Mouse (Mus musculus) layer of hippocampus, adult 9-10 months (tissue): ENCODE results near the gene Enpp6.
"Not testable (repeated sequence)": the region's sequence is repeated elsewhere in the genome, so short reads cannot be mapped to it uniquely, and the experiment has no call there.

Experiments used
- DNase-seq: peaks from one replicate; pipeline ENCODE4 v3.0.0; 2022; ENCODE audit warnings: low spot score

Enpp6 gene

DNA sequence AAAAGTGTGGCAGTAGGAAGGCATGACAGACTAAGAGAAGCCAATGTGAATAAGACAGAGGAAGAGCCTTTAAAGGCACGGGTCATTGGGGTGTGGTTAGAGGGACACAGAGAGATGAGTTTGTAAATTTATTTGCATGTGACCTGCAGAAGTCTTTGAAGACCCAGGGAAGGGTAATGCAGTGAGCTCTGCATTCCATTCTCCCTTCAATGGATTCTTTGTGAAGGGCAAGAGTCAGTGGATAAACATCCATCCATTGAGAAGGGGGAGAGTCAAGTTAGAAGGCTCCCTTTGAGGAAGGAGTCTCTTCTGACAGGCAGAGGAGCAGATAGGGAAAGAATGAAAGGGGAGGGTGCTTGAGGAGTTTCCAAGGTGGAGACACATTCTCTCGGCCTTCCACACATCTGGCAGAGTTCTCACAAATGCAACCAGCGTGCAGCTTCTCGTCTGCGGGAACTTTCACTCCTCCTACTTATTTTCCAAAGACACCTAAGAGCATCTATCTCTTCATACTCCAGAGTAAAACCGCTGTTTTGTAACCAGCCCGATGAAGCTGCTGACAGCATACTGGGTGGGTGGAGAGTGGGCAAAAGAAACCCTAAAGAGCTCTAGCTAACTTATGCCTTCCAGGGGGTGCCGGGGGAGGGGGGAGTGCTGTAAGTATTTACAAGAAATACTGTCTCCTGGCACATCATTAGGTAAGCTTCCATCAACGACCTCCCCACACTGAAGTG is 9.4 kb downstream of the Enpp6 start:
- DNase-seq: no peak

DNA sequence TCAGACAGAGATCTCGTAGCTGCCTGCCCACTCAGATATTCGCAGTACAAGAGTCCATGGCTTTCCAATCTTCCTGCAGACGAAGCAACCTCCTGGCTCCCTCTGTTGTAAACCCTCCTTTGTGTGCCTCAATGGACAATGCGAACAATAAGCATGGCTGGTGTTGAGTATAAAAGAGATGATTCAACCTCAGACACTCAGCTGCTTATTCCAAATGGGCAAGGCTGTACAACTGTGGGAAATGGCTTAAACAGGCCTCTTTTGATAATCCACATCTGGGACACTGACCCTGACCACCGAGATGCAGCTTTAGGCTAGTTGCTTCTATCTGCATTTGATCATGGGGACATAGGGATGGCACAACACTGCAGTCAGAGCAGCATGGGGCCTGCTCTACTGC is 19.0 kb downstream of the Enpp6 start:
- DNase-seq: peak; percentile 25

DNA sequence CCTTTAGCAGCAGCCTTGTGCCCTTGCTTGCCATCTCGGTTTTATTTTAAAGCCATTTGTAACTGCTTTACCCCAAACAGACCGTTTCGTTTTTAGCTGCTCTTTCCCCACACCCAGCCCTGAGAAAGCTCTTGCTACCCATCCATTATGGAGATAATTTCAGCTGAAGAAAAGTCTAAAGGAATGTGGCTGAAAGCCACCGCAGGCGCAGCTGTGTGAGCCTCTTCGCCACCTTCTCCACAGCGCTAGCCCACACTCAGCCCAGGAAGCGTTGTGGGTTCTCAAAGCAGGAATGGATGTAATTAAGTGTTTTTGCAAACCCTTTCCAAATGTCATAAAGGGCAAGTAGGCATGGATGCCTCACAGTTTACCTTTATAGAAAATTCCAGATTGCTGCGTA is 20.1 kb downstream of the Enpp6 start:
- no peak for DNase-seq

DNA sequence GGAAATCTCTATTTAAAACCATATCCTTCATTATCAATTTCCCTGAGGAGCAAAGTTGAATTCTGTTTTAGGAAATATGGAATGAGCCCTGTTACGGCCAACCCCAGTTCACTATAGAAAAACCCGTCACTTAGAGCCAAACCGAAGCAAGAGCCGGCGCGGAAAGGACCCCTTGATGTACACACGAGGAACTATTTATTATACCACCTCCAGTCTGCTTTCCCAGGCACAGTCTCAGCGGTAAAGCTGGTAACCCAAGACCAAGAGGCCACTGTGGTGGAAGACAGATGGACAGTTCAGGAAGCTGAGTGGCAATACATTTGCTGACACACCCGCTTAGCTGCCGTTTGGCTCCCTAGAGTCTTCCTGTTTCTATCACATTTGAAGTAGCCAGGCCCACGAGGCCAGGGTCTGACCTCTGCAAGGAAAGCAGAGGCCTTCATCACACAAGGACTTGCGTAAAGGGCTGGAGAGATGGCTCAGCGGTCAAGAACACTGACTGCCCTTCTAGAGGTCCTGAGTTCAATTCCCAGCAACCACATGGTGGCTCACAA is 21.6 kb downstream of the Enpp6 start:
- no peak for DNase-seq

DNA sequence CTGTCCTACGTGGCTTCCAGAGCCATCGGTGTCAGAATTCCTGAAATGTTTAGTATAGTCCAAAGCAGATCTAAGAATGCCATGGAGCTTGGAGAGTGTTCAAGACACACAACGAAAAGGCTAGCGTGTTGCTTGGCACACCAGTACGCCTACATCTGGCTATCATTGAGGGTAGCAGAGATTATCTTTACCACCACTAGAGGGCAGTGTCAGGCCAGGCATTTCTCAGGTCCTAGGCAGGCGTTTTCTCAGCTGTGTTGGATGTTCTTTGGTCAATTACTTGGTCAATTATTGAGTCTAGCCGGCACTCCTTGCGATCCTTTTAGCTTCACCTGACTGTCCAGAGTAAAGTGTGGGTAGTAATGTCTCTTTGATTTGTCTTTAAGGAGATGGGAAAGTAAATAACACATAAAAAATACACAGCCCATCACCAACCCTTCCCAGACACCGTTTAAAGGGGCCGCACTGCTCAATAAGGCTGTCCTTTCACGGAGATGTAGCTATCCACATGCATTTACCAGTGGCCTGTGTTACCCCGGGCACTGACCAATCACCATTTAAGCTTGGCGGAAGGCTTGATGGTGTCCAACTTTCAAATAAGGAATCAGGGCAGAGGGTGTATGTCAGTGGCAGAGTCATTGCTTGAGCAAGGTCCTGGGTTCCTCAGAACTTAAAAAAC is 29.7 kb downstream of the Enpp6 start:
- peak; percentile 82 for DNase-seq

DNA sequence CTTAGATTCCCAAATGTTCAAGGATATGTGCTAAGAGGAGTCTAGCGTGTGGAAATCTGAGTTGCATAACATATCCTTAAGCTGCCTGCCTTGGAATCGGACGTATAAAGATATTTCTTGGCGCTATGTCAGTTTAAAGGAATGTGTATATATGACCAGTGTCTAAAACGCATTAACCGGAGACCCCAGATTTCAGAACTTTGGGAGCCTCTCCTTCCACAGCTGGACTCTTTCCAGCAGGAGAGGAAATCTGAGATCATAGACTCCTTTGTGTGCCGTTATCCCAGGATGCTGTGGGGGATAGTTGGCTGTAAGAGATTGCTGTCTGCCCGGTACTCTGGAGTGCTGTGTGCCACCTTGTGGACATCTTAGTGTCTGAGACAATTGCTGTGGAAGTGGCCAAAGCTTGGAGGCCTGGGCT is 34.5 kb downstream of the Enpp6 start:
- no peak for DNase-seq

DNA sequence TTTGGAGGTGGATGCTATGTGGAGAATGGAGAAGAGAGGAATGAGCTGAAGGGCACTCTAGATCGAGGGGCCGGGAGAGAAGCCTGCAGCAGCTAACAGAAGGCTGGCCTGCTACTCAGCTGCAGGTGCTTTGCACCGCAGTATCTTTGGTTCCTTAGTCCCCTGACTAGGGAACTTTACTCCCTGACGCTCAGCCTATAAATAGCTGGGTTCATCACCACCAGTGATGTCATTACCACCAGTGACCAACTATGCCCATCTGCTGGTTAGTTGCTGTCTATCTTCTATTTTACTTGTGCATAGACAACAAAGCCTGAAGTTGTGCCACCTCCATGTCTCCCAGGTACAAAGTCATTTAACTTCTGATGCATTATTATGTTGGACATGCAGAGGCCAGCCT is 37.9 kb downstream of the Enpp6 start:
- DNase-seq: no peak

DNA sequence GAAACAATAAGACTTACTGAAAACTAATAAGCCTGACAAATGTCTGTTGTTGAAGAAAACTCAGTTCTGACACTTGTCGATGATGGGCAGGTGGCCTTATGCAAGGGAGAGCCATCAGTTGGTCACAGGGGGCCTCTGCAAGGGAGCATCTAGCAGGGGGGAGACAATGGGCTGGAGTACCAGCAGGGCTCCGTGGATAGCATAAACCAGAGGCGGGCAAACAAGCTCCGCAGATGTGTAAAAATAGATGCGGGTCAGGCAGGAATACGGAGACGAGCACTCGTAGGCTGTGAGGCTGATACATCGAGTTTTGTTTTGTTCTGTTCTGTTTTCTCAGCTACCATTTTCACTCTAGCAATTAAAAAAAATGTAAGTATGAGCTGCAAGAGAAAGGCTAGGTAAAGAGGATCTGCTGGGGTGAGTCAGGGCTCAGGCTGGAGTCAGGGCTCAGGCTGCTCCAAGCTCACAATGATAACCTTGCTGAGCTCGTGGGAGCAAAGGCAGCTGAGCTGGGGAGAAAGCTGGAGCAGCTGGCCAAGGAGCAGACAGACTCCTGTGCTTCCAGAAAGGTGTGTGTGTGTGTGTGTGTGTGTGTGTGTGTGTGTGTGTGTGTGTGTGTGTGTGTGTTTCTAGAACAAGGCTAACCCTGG is 40.3 kb downstream of the Enpp6 start:
- no peak for DNase-seq

DNA sequence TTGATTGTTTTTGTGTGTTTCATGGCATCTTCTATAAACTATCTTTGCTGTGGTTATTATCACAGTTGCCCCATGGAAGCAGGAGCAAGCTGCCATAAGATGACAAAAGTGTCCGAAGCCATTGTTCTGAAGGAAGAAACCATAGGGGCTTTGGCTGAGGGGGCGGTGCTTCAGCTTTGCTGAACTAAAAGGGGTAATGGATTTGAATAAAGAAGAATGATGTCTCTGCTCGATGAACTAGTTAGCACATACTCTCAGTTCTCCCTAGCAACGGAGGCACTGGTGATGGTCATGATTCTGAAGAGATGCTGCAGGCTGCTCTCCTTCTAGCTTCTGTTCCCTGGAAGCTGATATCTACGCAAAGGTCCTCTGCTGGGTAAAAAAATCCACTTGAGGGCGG is 41.8 kb downstream of the Enpp6 start:
- no peak for DNase-seq

DNA sequence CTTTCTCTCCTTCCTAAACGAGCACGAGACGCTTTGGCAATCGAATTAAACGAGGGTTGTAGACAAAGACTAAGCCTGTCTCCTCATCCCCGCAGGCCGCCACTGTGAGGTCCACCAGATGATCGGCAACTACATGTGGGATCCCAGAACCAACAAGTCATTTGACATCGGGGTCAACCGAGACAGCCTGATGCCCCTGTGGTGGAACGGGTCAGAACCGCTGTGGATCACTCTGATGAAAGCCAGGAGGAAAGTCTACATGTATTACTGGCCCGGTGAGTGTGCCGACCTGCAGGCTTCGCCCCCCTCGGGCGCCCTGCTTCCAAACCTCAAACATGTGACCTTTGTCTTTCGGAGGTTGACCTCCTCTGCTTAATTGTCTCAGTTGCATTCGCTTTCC is 43.6 kb downstream of the Enpp6 start:
- DNase-seq: no peak

DNA sequence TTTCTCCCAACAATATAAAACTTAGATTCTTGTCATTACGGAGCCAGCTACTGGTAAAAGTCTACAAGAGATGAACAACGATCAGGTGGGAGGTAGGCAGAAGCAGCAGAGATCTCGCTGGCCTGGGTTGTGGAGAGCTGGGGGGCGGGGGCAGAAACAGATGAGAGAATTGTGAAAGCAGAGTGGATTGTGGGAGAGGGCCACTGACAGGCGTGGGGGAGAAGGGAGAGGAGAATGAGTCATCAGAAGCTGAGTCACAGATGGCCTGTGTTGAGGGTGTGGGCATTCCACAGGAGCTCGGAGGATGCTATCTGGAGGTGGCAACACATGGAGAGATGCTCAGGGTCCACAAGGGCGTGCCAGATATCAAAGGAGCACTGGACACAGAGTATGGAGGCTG is 45.4 kb downstream of the Enpp6 start:
- peak; percentile 38 for DNase-seq

DNA sequence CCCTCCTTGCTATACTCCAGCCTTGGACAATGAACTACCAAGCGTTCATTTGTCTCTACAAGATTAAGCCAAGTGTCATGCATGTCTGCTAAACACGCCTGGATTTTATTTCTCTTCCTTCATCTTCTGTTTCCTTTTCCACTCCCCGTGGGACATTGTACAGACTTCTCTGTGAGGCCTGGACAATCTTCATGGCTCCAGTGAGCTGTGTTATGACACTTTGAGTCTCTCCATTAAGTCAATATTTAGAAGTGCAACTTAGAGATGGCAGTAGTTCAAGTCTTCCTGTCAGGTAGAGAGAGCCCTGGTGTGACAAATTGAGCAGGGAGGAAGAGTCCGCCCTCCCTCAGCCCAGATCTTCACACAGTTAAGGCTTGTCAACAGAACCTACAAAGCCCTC is 47.3 kb downstream of the Enpp6 start:
- DNase-seq: no peak

DNA sequence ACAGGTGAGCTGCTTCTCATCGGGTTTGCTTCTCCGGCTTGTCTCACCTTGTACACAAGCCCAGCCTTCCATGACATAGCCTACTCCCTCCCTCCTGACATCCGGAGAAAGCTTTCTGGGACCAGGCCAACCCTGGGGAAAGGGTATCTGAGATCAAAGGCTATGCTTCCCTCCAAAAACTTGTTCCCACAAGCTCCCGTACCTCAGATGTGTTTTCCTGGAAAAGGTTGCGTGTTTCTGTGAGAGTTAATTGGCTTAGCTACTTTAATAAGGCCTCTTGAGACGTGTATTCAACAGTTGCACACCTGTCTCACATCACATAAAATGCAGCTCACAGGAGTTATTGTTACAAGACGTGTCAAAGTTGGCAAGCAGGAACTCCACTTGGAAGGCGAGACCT is 49.8 kb downstream of the Enpp6 start:
- DNase-seq: no peak

DNA sequence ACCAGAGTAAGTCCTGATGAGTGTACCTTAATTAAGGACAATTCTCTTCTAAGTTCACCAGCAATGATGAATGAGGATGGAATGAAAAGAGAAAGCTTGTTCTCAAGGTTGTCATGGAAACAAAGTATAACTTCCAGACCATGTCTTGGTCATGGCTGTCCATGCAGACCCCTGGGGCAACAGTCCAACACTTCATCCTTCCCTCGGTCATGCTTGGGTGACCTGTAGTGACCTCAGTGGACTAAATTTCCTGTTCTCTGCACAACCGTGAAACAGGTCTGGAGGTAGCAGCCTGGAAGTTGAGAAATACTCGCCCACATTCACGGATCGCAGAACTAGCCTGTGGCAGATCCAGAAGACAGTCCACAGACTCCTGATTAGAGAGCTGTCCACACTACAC is 50.7 kb downstream of the Enpp6 start:
- DNase-seq: no peak

DNA sequence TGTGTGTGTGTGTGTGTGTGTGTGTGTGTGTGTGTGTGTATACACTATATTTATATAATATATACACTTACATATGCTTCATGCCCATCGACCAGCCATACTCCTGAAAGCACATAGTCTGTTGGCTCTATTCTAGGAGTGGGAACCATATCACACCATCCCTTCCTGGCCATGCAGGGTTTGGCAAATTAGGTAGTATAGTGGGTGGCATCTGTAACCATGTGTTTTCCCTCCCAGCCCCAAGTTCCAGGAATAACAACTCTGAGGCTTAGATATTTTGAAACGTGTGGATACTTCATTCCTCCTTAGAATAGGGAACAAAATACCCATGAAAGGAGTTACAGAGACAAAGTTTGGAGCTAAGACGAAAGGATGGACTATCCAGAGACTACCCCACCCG is 53.5 kb downstream of the Enpp6 start:
- not testable (repeated sequence) for DNase-seq

DNA sequence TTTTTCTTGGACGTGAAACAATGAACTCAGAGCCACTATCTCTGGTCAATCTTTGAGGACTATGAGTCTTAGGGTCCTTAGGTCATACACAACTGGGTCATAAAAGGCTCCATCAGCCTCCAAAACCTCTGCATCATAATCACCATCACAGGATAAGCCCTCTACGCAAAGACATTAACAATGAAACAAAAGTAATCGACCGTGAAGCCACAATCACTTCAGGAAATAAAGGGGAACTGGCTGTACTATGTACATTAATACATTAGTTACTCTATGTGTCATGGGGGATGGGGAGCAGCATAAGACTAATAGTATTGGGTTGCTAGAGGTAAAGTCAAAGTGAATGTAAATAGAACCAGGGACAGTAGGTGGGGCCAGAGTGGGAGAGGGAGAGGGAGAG is 59.7 kb downstream of the Enpp6 start:
- no peak for DNase-seq

DNA sequence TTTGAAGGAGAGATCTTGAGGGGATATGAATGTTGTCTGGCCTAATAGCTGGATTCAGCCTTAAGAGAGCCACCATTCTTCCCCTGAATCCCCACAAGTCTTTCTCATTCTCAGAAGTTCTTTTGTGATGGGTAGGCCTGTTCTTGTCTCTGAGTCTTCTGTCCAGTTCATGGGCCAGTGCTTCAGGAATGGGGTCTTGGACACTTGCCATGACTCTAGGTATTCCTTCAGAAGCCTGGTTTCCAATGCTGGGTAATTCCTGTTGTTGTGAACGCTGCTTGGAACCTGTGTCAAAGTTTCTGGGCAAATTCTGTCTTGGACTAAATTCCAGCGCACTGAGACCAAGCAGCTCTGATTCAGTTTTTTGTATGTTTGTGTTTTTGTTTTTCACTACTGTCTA is 60.5 kb downstream of the Enpp6 start:
- no peak for DNase-seq

DNA sequence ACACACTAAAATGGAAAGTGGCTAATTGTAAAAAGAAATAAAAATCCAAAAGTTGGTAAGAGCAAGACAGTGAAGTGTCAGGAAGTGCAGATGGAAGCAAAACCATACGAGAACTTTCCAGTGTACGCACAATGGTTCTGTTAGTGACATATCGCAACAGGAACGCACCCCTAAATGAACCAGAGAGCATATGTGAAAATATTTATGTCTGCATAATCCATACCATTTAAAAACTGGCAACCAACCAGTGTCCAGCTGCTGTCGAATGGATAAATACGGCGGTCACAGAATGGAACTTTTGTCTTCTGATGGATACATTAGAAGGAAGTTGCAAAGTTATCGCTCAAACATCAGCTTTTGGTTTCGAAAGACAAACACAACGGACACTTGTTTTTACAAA is 61.9 kb downstream of the Enpp6 start:
- no peak for DNase-seq

DNA sequence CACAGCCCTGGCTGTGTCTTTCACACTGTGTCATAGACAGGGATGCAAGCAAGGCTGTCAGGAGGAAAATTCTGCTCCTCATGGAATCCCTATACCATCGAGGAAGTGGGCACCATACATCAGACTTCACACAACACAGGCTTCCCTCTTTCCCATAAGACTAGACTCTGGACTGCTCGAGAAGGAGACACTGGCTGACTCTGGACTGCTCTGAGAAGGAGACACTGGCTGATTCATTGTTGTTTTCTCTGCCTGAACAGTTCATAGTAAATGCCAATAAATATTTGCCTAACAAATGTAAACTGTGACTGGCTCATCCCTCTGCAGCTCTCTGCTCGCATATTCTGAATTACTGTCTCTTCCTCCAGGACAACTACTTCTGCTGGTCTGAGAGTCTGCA is 66.0 kb downstream of the Enpp6 start:
- no peak for DNase-seq

DNA sequence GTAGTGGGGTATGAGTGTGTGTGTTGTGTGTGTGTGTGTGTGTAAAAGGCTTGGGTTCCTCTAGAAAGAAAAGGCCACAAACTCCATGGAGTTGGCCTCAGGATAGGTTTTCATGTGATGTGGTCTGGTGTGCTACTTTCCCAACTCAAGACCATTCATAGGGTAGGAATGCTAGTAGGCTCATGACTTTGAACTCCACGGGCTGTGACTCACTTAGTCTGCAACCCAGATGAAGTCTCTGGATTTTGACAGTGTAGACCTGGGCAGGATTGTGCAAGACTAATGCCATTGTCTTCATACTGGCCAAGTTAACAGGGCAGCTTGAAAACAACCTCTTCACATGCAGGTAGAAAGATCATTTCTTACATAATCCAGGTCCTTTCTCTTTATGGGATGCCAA is 69.4 kb downstream of the Enpp6 start:
- no peak for DNase-seq

DNA sequence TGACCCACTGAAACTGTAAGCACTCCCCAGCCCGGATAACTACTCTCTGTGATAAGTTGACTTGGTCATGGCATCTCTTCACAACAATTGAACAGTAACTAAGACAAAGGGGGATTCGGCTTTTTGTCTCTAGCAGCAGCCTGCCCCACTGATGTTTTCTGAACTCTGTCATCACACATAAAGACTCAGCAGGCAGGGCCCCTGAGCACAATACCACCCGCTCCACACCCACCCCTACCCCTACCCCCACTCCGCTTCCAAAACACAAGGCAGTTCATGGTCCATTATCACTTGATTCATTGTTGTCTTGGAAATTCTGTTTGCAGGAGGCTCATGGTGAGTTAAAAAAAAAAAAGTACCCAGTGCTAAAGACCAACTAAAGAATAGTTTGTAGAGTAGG is 71.8 kb downstream of the Enpp6 start:
- no peak for DNase-seq

DNA sequence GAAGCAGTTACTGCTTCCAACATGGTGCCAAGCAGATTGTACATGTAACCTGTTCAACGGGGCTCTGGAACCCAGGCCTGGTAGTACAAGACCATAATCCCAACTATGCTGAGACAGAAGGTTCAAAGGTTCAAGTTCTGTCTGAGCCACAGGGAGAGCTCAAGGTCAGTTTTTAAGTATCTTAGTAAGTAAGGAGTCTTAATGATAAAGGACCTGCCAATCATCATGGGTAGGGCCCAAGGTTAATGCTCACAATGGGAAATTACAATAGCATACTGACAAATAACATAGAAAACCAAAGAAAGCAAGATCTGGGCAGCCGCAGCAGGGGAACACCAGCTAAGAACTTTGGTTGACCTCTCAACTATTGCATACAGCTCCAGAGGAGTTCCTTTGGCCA is 72.3 kb downstream of the Enpp6 start:
- DNase-seq: no peak

DNA sequence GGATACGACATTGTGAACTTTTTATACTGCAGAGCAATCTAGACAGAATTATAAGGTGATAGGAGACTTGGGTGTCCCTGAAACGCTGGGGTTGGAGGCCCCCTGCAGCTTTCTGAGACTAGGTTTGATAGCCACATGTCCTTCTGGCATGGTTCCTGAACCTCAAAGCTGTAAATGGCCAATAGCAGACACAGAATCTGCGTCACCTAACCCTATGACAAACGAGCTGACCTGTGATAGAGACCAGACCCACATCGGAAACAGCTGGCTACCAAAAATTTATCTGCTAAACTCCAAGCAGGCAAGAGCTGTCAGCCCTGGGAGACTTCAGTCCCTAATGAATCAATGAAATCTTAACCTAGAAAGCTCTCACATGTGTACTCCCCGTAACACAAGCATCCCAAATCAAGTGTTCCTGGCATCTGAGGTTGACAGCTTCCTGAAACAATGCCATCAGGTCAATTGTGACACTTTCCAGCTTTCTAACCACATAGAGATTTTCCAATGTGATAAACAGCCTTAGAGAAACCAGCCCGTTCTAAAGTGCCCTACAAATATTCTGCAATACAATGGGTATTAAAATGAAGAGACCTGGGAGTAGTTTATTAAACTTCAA is 74.5 kb downstream of the Enpp6 start:
- no peak for DNase-seq
